Mouse (Mus musculus) thymus, adult 2 months (tissue): ENCODE data around the gene Edar. TPM values are rescaled to one million over a fixed set of nuclear protein-coding genes. Genes with fewer than 3 reads are reported as not detected.

ENCODE experiments used
- DNase-seq: peaks from one replicate; pipeline ENCODE4 v3.0.0; 2021
- H3K27ac ChIP-seq: fragments of 200-500 bp; 2 replicates; pipeline ENCODE4 v1.5.1; 2012; ENCODE audit warnings: low read length, control low read depth; ENCODE audit not compliant: control insufficient read depth, insufficient read depth
- H3K27me3 ChIP-seq: fragments of 200-500 bp; 2 replicates; pipeline ENCODE4 v1.6.1; 2012; ENCODE audit warnings: mild to moderate bottlenecking, low read length, moderate library complexity, mixed read lengths; ENCODE audit not compliant: control insufficient read depth, insufficient read depth
- H3K36me3 ChIP-seq: fragments of 200-500 bp; 2 replicates; pipeline ENCODE4 v1.6.1; 2012; ENCODE audit warnings: mild to moderate bottlenecking, low read length, moderate library complexity; ENCODE audit not compliant: control insufficient read depth, insufficient read depth
- H3K4me1 ChIP-seq: fragments of 200-500 bp; replicated peaks from 2 replicates; pipeline ENCODE4 v1.6.1; 2012; ENCODE audit warnings: low read length; ENCODE audit not compliant: control insufficient read depth, insufficient read depth
- H3K4me3 ChIP-seq: fragments of 200-500 bp; 2 replicates; pipeline ENCODE4 v1.5.1; 2012; ENCODE audit warnings: mild to moderate bottlenecking, low read length, control low read depth, moderate library complexity; ENCODE audit not compliant: control insufficient read depth, insufficient read depth
- CTCF ChIP-seq: fragments of 200-500 bp; IDR thresholded peaks from 2 replicates; pipeline ENCODE4 v1.5.1; 2012; ENCODE audit warnings: mild to moderate bottlenecking, control low read depth, low read length, moderate library complexity, borderline replicate concordance; ENCODE audit not compliant: control insufficient read depth, poor library complexity, insufficient read depth; ENCODE audit errors: extremely low read depth
- POLR2A ChIP-seq: fragments of 200-500 bp; IDR thresholded peaks from 2 replicates; pipeline ENCODE4 v1.6.1; 2012; ENCODE audit warnings: mild to moderate bottlenecking, low read length, control low read depth, moderate library complexity; ENCODE audit not compliant: control insufficient read depth, poor library complexity, insufficient read depth; ENCODE audit errors: extremely low read depth
- WGBS: fragments of 180-500 bp; shearing (Covaris S2); methylation state at CpG from one replicate; pipeline ENCODE4 v1.1.7; 2018; 5-methylcytosine and 5-hydroxymethylcytosine counted together
- polyA plus RNA-seq: library from polyadenylated mRNA; depleted of rRNA; stranded (reverse); fragments of >200 nt; gene quantifications from 2 replicates; pipeline ENCODE4 v1.2.3, GENCODE M21; 2012

The Edar gene
- polyA plus RNA-seq, 1 experiment: 2.2 TPM

- Histone ChIP-seq H3K4me1 (no peaks in the 10 kb centered on the region), H3K36me3 (no peaks in the 10 kb centered on the region), H3K27me3 (no peaks in the 10 kb centered on the region), H3K27ac (no peak overlapping the region), H3K4me3 (no peak overlapping the region)
- DNase-seq: no peak
- TF ChIP-seq POLR2A (no peak), CTCF (no peak)
- 91% methylated on average over 7 of the region's 7 CpGs for WGBS
Observed at GRCm38 (mm10) chr10:58610484-58611261, 64.8 kb downstream of the Edar start.

- Histone ChIP-seq H3K27me3 (no peaks in the 10 kb centered on the region), H3K36me3 (no peaks in the 10 kb centered on the region), H3K4me3 (no peak overlapping the region), H3K27ac (no peak overlapping the region), H3K4me1 (no peaks in the 10 kb centered on the region)
- no peak for DNase-seq
- 90% methylated on average over 3 of the region's 3 CpGs for WGBS
- no peak for TF ChIP-seq CTCF
- no peak for TF ChIP-seq POLR2A
Observed at GRCm38 (mm10) chr10:58608858-58609257, 66.6 kb downstream of the Edar start.

GRCm38 (mm10) chr10:58606356-58606755, 69.1 kb downstream of the Edar start:
- H3K27me3 ChIP-seq: no peaks in the 10 kb centered on the region
- TF ChIP-seq POLR2A (no peak), CTCF (no peak)
- DNase-seq: no peak
- H3K36me3 ChIP-seq: no peaks in the 10 kb centered on the region
- H3K27ac ChIP-seq: no peak overlapping the region
- H3K4me3 ChIP-seq: no peak overlapping the region
- 91% methylated on average over 3 of the region's 3 CpGs for WGBS
- no peaks in the 10 kb centered on the region for H3K4me1 ChIP-seq

GRCm38 (mm10) chr10:58604779-58605178, 70.7 kb downstream of the Edar start:
- Histone ChIP-seq H3K27ac (no peak overlapping the region), H3K36me3 (no peaks in the 10 kb centered on the region), H3K27me3 (no peaks in the 10 kb centered on the region), H3K4me3 (no peak overlapping the region), H3K4me1 (no peaks in the 10 kb centered on the region)
- WGBS: 91% methylated on average over 2 of the region's 2 CpGs
- TF ChIP-seq CTCF (no peak), POLR2A (no peak)
- no peak for DNase-seq

- Histone ChIP-seq H3K27me3 (no peaks in the 10 kb centered on the region), H3K27ac (no peak overlapping the region), H3K4me1 (no peaks in the 10 kb centered on the region), H3K36me3 (no peaks in the 10 kb centered on the region), H3K4me3 (no peak overlapping the region)
- WGBS: 86% methylated on average over 7 of the region's 7 CpGs
- DNase-seq: no peak
- no peak for TF ChIP-seq CTCF
- TF ChIP-seq POLR2A: no peak
Observed at GRCm38 (mm10) chr10:58601946-58602345, 73.5 kb downstream of the Edar start.

- Histone ChIP-seq H3K27ac (no peak overlapping the region), H3K27me3 (no peaks in the 10 kb centered on the region), H3K36me3 (no peaks in the 10 kb centered on the region), H3K4me1 (no peaks in the 10 kb centered on the region), H3K4me3 (no peak overlapping the region)
- TF ChIP-seq POLR2A (no peak), CTCF (no peak)
- no peak for DNase-seq
- 87% methylated on average over 6 of the region's 6 CpGs for WGBS
Observed at GRCm38 (mm10) chr10:58601431-58601901, 74.0 kb downstream of the Edar start.

GRCm38 (mm10) chr10:58600983-58601382, 74.5 kb downstream of the Edar start:
- Histone ChIP-seq H3K27ac (no peak overlapping the region), H3K27me3 (no peaks in the 10 kb centered on the region), H3K4me1 (no peaks in the 10 kb centered on the region), H3K36me3 (no peaks in the 10 kb centered on the region), H3K4me3 (no peak overlapping the region)
- TF ChIP-seq CTCF (no peak), POLR2A (no peak)
- DNase-seq: no peak
- WGBS: 83% methylated on average over 5 of the region's 5 CpGs
